23 mouse cellular contexts compared by ENCODE assay signal in genomic region chr9:122219934-122220333, GRCm38 (mm10).
A peak's percentile ranks its signal among the peaks of the same experiment; 100 is the strongest.
DNase-seq lines count a peak whose midpoint lies in the region; ATAC-seq lines count a peak whose summit lies in the region.
"Had no signal": no experiment of that assay in that cellular context is flagged by ENCODE, and none has a peak within 500 bp of the region (broad histone marks: within the 10 kb centered on the region; RNA-seq: fewer than 3 reads in every experiment).

No protein-coding gene starts in this region.

- no peak overlapping the region for H3K4me3 ChIP-seq in intestine, embryonic 15.5 days (replicated peaks)
- no peak overlapping the region for H3K4me3 ChIP-seq in intestine, embryonic 16.5 days (ENCODE audit: low read length)
- H3K4me3 ChIP-seq: embryonic facial prominence, embryonic 10.5 days; embryonic facial prominence, embryonic 12.5 days; forebrain, embryonic 13.5 days; forebrain, embryonic 15.5 days had no signal

- 57% methylated on average over 2 of the region's 2 CpGs for WGBS in intestine, embryonic 15.5 days
- WGBS in intestine, embryonic 16.5 days, result 64% methylated on average over 2 of the region's 2 CpGs

- H3K4me2 ChIP-seq in intestine, embryonic 15.5 days (replicated peaks), result no peak overlapping the region
- H3K4me2 ChIP-seq in intestine, embryonic 16.5 days (ENCODE audit: low read depth, low read length), result no peak overlapping the region
- H3K4me2 ChIP-seq: embryonic facial prominence, embryonic 12.5 days; forebrain, embryonic 13.5 days; forebrain, embryonic 15.5 days had no signal

- H3K9ac ChIP-seq in intestine, embryonic 15.5 days, result no peak overlapping the region
- H3K9ac ChIP-seq in intestine, embryonic 16.5 days (ENCODE audit: low read depth, low read length), result no peak overlapping the region
- H3K9ac ChIP-seq: embryonic facial prominence, embryonic 12.5 days; forebrain, embryonic 13.5 days; forebrain, embryonic 15.5 days; forebrain, postnatal 0 days had no signal

- H3K27ac ChIP-seq in intestine, embryonic 15.5 days, result 0 out of 2 replicates have a peak overlapping the region, but pooled peaks have one; percentile 2
- no peak overlapping the region for H3K27ac ChIP-seq in intestine, embryonic 16.5 days (ENCODE audit: low read length)
- H3K27ac ChIP-seq: embryonic facial prominence, embryonic 10.5 days; embryonic facial prominence, embryonic 12.5 days; forebrain, embryonic 13.5 days; forebrain, embryonic 15.5 days had no signal

- H3K9me3 ChIP-seq in intestine, embryonic 15.5 days, result no peaks in the 10 kb centered on the region
- no peaks in the 10 kb centered on the region for H3K9me3 ChIP-seq in intestine, embryonic 16.5 days (ENCODE audit: control insufficient read depth, low read length)
- H3K9me3 ChIP-seq: embryonic facial prominence, embryonic 10.5 days; embryonic facial prominence, embryonic 12.5 days; forebrain, embryonic 13.5 days; forebrain, embryonic 15.5 days; G1E had no signal

- no peak for ATAC-seq in intestine, embryonic 15.5 days
- ATAC-seq in intestine, embryonic 16.5 days, result no peak
- ATAC-seq: activated CD4-positive, CD25-positive, alpha-beta regulatory T cell, adult 4 months; CD4-positive, CD25-positive, alpha-beta regulatory T cell, adult 4 months; forebrain, embryonic 13.5 days; forebrain, embryonic 15.5 days; forebrain, postnatal 0 days; Patski had no signal

- H3K4me1 ChIP-seq in intestine, embryonic 15.5 days (replicated peaks), result no peaks in the 10 kb centered on the region
- H3K4me1 ChIP-seq in intestine, embryonic 16.5 days (ENCODE audit: control insufficient read depth, insufficient read depth, low read length), result no peaks in the 10 kb centered on the region

- no peaks in the 10 kb centered on the region for H3K27me3 ChIP-seq in intestine, embryonic 15.5 days (replicated peaks)
- H3K27me3 ChIP-seq in intestine, embryonic 16.5 days (replicated peaks; ENCODE audit: control insufficient read depth, insufficient read depth, low read length), result no peaks in the 10 kb centered on the region
- H3K27me3 ChIP-seq: CH12.LX; embryonic facial prominence, embryonic 12.5 days; forebrain, embryonic 13.5 days; forebrain, embryonic 15.5 days; Patski had no signal

- no peaks in the 10 kb centered on the region for H3K36me3 ChIP-seq in intestine, embryonic 15.5 days
- no peaks in the 10 kb centered on the region for H3K36me3 ChIP-seq in intestine, embryonic 16.5 days (ENCODE audit: control insufficient read depth, insufficient read depth, low read length)
- H3K36me3 ChIP-seq: embryonic facial prominence, embryonic 10.5 days; embryonic facial prominence, embryonic 12.5 days; forebrain, embryonic 15.5 days; G1E had no signal

- DNase-seq in adrenal gland, adult 2 months, result peak; percentile 33
- DNase-seq in adrenal gland, adult 18-20 months (ENCODE audit: low spot score in 2 of 2), result no peak
- DNase-seq in adrenal gland, postnatal 10 days, result peak; percentile 44
- DNase-seq in adrenal gland, postnatal 4 days (ENCODE audit: low spot score in 2 of 2), result no peak
- DNase-seq in heart, adult 8-10 months (ENCODE audit: low spot score), result no peak
- DNase-seq: B cell, adult 2 months; cerebellum, adult 11-12 months; cerebellum, adult 2 months; cerebellum, adult 9-10 months; cerebellum, postnatal 10 days; cerebellum, postnatal 25 days; forebrain, postnatal 0 days had no signal

Comparison
In these comparisons a context has a peak if more than half of its experiments do, and no peak if none do; other contexts are left out.
1. DNase-seq: peak in adrenal gland, adult 2 months (single experiment) and adrenal gland, postnatal 10 days (single experiment); none in adrenal gland, adult 18-20 months (0 of 2), adrenal gland, postnatal 4 days (0 of 2) and heart, adult 8-10 months (single experiment).